Mouse (Mus musculus) gastrocnemius, postnatal 14 days (tissue): Measurements from ENCODE around the gene Plxna2. TPM values are rescaled to one million over a fixed set of nuclear protein-coding genes. Genes with fewer than 3 reads are reported as not detected.
A peak's percentile ranks its signal among the peaks of the same experiment; 100 is the strongest.

Source experiments
- DNase-seq: peaks from one replicate; pipeline ENCODE4 v3.0.0; 2021; ENCODE audit warnings: mixed read lengths
- intact Hi-C: fragments of 180-260 bp; cut with DNase I; formaldehyde crosslinking; loops from one replicate; pipeline ENCODE4 v1.15.1; 2025; ENCODE audit warnings: low total_unique reads
- total RNA-seq, 2 experiments: library from RNA; stranded (reverse); gene quantifications; 2 replicates each; pipeline ENCODE4 v1.2.3; 2021

Gene Plxna2
- total RNA-seq, 2 experiments from 2014 or later = 10.8 to 12.4 TPM

- intact Hi-C loops = no loop called here
- no peak for DNase-seq
These were observed 129.2 kb downstream of the Plxna2 start for GRCm38 (mm10) chr1:194747258-194747657.

GRCm38 (mm10) chr1:194753168-194753567 is 135.2 kb downstream of the Plxna2 start:
- intact Hi-C loops = no loop called here
- peak; percentile 48 for DNase-seq

GRCm38 (mm10) chr1:194756001-194756400 is 138.0 kb downstream of the Plxna2 start:
- DNase-seq = no peak
- intact Hi-C loops = no loop called here

DNA sequence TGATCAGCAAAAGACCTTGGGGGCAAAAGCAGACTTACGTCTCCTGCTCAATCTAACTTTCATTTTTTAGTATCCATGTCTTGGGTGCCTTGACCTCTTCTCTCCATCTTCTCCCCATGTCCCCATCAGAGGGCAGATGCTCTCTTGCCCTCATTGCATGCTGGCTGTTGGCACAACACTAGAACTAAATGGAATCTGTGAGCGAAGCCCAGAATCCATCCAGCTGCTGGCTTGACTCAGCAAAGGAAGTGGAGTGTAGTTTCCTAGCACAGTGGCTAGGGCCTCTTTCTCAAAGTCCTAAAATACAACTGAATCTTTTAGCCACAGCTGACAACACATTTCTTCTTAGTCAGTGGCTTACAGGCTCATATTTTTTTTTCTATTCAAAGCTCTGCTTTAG is 138.4 kb downstream of the Plxna2 start:
- intact Hi-C loops = no loop called here
- peak; percentile 40 for DNase-seq

DNA sequence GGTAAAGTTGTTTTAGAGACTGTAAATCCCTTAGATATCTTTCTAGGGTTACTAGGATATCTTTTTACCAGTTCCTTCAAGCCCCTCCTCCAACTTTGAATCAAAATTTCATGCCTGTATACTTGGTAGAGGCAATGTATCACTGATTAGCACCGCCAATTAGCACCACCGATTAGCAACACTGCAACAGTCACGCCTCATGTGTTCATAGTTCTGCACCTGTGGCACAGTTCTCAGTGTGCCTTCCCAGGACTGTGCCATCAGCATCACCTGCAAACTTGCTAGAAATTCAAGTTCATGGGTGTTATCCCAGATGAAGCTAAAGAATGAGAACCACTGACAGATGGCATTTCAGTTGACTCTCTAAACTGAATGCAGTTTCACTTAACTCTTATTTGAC is 138.8 kb downstream of the Plxna2 start:
- DNase-seq = no peak
- intact Hi-C loops = no loop called here

- DNase-seq = peak; percentile 20
- intact Hi-C loops = loop anchor here (10.0 kb wide), 1 partner anchor 53 kb away; no protein-coding TSS in a partner anchor
These were observed 143.6 kb downstream of the Plxna2 start for GRCm38 (mm10) chr1:194761432-194762212.

GRCm38 (mm10) chr1:194762896-194763295 is 144.9 kb downstream of the Plxna2 start:
- intact Hi-C loops = loop anchor here (10.0 kb wide), 1 partner anchor 52 kb away; no protein-coding TSS in a partner anchor
- no peak for DNase-seq

DNA sequence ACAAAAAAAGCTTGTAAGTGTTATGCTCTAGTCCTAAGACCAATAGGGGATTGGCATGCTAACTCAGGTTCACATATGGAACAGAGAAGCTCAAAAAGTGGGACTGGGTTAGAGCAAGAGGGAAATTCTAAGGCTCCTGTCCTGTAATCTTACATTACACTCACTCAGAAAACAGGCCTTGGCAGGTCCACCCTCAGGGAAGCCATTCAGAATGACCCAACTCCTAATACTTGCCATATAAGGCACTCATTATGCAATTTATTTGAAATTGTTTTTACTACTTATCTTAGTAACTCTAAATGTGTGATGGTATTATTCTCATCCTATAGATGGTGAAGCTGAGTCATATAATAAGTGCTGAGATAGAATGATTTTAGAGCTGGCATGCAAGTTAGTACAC is 146.9 kb downstream of the Plxna2 start:
- intact Hi-C loops = loop anchor here (10.0 kb wide), 1 partner anchor 50 kb away; no protein-coding TSS in a partner anchor

GRCm38 (mm10) chr1:194768799-194769198 is 150.8 kb downstream of the Plxna2 start:
- intact Hi-C loops = loop anchor here (10.0 kb wide), 1 partner anchor 46 kb away; no protein-coding TSS in a partner anchor
- no peak for DNase-seq

More for the DNA sequence above, 146.9 kb downstream of the Plxna2 start:
- DNase-seq = no peak

- DNase-seq = no peak
- intact Hi-C loops = no loop called here
These were observed 154.0 kb downstream of the Plxna2 start for GRCm38 (mm10) chr1:194772053-194772452.

GRCm38 (mm10) chr1:194773899-194774298 is 155.9 kb downstream of the Plxna2 start:
- intact Hi-C loops = no loop called here

GRCm38 (mm10) chr1:194774350-194774749 is 156.3 kb downstream of the Plxna2 start:
- DNase-seq = no peak

More at GRCm38 (mm10) chr1:194773899-194774298, 155.9 kb downstream of the Plxna2 start:
- no peak for DNase-seq

GRCm38 (mm10) chr1:194774754-194775153 is 156.7 kb downstream of the Plxna2 start:
- no peak for DNase-seq
- intact Hi-C loops = no loop called here

More at GRCm38 (mm10) chr1:194774350-194774749, 156.3 kb downstream of the Plxna2 start:
- intact Hi-C loops = no loop called here

GRCm38 (mm10) chr1:194775656-194776374 is 157.8 kb downstream of the Plxna2 start:
- no peak for DNase-seq
- intact Hi-C loops = no loop called here

DNA sequence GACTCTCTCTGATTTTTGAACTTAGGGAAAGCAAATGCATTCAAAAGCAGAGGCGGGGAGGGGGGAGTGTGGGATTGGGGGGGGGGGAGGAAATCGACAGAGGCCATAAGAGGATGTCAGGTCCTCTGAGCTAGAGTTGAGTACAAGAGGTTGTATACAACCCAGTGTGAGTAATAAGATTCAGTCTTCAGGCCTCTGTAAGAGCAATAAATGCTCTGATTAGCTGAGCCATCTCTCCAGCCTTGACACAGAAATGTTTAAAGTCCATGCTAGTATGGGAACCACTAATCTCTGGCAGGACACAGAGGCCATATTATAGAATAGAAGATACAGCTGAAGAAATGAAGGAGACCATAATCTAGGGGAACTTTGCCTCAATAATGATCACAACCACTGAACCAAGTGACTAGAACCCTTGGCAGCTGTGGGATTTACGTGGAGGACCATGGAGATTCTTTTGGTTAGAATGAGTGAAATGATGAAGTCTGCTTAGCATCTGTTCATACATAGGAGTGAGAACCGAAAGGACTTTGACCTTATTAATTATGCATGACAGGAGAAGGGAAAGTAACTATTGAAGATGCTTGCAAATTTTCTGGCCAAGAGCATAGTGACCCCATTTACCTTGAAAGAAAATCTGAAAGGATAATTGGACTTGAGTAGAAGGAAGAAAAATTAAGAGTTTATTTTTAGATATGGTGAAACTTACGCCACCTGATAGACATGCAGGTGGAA is 158.7 kb downstream of the Plxna2 start:
- no peak for DNase-seq
- intact Hi-C loops = no loop called here

DNA sequence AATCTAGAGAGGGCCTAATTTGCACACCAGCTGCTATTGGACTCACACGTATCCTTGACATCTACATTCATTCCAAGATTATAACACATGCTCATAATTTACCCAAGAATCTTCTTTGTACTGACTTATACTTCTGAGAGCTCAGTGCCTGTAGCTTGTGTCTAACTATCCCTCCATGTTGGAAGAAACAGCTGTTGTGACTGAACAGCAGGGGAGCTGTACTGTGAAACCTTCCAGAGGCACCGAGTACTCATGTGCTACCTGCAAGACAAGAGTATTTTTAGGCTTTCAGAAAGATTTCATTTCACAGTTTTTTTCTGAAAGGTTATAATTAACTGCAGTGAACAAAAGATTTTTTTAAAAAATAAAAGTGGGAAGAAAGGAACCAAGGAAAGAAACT is 159.6 kb downstream of the Plxna2 start:
- DNase-seq = no peak
- intact Hi-C loops = no loop called here

DNA sequence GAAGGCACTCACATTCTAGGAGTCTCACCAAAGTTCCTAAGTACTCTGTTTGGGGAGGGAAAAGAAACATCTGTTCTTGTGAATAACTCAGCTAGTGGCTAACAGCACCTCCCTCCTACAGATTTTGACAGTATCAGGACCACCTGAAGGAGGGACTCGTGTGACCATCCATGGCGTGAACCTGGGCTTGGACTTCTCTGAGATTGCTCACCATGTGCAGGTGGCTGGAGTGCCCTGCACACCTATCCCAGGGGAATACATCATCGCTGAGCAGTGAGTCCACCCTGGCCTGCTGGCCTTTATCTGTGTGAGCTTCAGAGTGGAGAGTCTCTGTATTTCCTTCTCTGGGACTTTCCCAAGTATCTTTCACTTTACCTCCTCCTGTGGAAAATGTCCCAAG is 162.4 kb downstream of the Plxna2 start:
- no peak for DNase-seq
- intact Hi-C loops = no loop called here

- intact Hi-C loops = no loop called here
- DNase-seq = no peak
These were observed 162.9 kb downstream of the Plxna2 start for GRCm38 (mm10) chr1:194780794-194781390.

GRCm38 (mm10) chr1:194781556-194781955 is 163.5 kb downstream of the Plxna2 start:
- intact Hi-C loops = no loop called here
- DNase-seq = no peak
